Mouse (Mus musculus): ENCODE measurements around the gene Lrrc36.

DNA sequence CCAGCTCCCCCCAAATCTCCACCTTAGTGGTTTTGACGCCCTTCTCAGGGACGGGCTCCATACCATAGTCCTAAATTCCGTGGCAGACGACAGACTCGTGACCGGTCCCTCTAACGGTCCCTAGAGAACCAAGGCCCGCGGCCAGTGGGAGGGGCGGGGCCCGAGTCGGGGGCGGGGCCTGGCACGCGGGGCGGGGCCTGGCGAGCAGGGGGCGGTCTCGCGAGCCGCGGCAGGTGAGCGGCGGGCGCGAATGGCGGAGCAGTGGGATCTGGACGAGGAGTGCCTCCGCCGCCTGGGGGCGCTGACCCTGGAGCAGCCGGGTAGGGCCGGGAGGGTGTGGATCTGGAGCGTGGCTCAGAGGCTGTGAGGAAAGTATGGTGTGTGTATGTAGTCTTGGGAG, at the start of gene Lrrc36, which contains the start of gene Kctd19:
- TF ChIP-seq GATA1 (IDR thresholded peaks at IDR 0.05; ENCODE audit: borderline replicate concordance, low read length) (no peak), FLI1 (IDR thresholded peaks at IDR 0.05; ENCODE audit: low read length) (no peak)
